Mouse (Mus musculus) layer of hippocampus, postnatal 10 days (tissue): ENCODE data around the gene Crebrf. TPM values are rescaled to one million over a fixed set of nuclear protein-coding genes. Genes with fewer than 3 reads are reported as not detected.

ENCODE experiments used
- DNase-seq, 2 experiments: peaks; one replicate each; pipeline ENCODE4 v3.0.0; 2021; ENCODE audit warnings: low spot score in 2 of 2
- long read RNA-seq: library from polyadenylated mRNA; stranded (forward); transcript quantifications from one replicate; pipeline ENCODE4 v2.0.0, GENCODE M21; 2023
- total RNA-seq, 2 experiments: library from RNA; stranded (reverse); gene quantifications; 2 replicates each; pipeline ENCODE4 v1.2.3; 2021

Gene Crebrf
- total RNA-seq: 10 to 100 TPM; 26.4 to 26.7 TPM
- long read RNA-seq, partial matches to known transcripts: 1 of 1 reads
- long read RNA-seq, other reads (novel, unspliced or antisense): 0 of 1 reads

DNA sequence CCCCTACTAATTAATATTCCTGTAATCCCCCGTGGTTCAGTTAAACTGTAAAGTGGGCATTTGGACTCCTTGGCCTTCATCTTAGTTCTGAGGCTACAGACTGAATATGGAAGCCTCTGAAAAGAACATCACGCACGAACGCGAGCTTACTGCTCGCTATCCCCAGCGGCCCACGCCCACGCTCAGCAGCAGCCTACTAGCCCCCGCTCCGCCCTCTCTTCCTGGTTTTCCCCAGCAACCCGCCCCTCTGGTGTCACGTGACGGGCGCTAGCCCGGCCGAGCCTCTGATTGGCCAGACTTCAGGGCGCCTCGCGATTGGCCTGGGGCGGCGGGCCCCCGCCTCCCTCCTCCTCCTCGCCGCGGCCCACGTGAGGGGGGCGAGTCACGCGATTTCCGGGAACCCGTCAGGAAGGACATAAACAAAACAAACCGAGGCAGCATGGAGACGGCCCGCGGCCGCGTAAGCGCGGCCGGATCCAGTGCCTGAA is at the start of gene Crebrf:
Gene Crebrf, plus strand, starts transcription at position 380 of the 488 bp plus-strand sequence.
- DNase-seq: peak; percentile 98 to 99

DNA sequence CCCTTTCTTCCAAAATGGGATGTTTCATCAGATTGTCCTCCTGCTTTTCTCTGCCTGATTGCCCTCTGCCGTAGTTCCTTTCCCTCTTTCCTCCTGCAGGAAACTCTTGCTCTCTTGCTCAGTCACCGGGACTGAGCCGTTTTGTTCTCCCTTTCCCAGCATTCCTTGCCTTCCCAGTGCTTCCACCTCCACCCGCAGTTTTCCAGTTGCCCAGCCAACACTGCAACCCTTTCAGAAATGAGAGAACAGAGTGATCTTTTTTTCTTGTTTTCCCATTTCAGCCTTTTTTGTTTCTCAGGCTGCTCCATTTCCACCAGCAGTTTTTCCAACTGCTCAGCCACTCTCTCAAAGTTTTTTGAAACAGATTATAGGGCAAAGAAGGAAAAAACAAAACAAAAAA is 44.2 kb upstream of the Crebrf start:
- peak in 1 of 2 experiments; percentile 19 for DNase-seq

DNA sequence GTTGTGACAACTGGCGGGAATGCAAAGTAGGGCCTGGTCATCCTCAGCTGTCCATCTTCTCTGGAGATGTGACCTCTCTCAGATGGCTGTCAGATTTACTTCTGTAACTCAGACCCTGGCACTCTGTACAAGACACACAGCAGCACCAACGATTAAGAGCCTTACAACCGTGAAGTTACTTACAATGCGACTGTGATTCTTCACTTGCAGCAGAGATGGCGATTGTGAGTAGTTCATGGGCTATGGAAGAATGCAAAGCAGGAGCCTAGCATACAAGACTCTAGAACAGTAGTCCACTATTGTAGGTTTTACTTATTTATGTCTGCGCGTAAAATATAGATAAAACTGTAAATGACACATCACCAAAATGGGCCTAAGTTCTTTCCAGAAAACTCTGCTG is 39.6 kb upstream of the Crebrf start:
- DNase-seq: no peak

DNA sequence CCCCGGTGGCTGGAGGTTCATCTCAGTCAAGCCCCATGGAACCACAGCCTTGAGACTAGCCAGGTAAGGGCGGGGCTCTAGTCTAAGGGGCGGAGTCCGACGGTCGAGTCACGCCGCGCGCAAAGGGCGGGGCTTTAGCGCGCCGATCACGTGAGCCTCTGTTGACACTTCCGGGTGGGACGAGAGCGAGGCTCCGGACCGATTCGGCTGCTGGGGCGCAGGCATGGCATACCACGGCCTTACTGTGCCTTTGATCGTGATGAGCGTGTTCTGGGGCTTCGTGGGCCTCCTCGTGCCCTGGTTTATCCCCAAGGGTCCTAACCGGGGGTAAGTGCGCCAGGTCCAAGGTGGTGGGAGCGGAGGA is 39.2 kb upstream of the Crebrf start:
- DNase-seq: peak; percentile 82 to 88

DNA sequence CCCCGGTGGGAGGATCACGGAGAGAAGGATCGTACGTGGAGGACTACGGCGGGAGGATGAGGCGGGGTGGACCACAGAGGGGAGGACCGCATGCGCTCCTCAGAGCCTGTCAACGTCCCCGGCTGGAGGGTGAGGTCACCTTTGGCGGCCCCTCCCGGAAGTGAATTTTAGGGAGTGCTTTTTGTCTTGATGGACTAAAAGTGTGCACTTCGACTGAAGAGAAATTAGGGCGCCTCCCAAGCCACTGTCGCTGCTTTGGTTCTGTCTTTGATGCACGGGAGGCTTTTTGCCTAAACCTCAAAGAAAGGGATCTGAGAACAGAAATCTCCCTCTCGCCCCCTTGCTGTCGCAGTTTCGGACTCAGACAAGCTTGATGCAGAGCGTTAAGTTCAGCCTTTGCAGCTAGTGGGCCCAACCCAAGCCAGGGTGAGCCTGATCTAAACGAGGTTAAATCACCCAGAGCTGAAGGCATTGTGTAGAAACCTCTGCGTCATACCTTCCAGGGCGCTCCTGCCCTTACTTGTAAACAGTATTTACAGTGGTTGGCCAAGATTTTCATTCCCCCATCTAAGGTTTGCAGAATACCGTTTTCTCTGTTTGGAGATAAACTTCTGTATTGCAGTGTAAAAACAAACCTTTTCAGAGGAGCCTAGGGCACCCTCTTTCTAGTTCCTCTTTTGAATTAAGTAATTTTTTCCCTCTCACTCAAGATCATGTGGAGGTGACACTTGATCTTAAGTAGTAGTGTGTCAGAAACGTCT is 38.7 kb upstream of the Crebrf start:
- no peak for DNase-seq

DNA sequence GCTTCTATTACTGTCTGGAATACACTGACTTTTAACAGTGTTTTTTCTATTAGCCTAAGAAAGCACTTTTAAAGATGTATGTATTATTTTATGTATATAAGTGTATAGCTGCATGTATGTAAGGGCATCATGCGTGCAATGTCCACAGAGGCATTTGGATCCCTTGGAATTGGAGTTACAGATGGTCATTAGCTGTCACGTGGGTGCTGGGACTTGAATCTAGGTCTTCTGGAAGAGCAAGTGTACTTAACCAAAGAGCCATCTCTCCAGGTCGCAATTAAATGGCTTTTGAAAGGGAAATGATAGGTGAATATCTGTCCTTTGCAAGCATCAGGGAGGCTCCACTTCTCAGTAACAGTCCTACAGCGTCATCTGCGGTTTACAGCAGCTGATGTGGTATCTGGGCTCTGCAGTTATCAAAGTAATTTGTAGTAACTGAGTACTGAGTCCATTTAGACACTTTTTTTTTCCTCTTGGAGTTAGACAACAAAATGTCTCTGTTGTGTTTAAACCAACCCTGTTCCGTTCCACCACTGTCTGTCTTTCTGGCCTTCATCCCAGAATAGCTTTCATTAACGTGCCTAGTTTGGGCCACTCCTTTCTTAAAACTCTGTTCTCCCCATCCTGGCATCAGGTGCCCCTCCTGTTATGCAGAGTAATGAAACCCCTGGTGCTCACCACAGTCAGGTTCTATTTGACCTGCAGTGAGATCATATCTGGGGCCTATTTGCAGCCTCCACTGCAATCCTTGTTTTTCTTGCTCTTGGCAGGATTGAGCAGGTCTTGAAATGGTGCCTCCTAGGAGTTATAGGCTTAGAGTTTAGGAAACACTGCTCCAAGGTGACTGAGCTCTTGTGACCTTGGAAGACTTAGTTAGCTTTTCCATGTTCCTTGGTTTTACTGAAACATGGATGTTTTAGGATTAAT is 37.5 kb upstream of the Crebrf start:
- no peak for DNase-seq

DNA sequence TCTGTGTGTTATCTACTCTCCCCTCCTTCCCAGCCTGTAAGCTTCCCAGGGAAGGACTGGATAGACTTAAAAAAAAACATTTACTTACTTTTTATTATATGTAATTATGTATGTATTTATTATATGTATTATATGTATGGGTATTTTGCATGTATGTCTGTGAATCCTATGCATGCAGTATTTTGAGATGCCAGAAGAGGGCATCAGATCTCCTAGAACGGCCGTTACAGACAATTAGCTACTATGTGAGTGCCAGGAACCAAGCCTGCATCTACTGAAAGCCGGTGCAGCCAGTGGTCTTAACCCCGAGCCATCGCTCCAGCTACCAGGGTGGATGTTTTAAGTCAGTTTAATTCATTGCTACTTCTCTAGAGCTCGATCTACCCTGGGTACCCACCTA is 34.2 kb upstream of the Crebrf start:
- DNase-seq: no peak

DNA sequence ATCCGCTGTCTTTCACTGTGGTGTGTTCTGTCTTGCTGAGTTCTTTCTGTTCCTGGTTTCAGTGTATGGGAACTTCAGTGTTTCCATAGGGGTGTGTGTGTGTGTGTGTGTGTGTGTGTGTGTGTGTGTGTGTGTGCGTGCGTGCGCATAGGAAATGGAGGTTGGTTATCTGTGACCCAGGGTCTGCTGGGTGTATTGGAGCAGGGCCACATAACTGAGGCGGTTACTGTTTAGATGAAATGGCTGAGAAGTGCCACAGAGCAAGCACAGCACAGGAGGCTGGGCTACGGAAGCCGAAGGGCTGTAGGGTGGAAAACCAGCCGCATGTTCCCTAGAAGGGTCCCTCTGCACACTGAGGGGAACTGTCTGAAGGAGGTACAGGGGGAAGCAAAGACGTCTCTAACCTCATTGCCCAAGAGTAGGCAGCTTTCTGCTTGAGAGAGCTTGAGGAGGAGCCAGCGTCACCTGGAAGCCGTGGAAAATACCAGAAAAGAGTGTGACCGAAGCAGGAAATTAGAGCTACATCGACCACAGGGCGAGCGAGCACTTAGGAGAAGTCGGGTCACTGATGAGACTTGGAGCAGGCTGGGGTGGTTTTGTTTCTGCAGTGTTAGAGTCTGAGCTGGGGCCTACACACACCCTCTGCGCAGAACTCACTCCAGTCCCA is 29.0 kb upstream of the Crebrf start:
- no peak for DNase-seq

DNA sequence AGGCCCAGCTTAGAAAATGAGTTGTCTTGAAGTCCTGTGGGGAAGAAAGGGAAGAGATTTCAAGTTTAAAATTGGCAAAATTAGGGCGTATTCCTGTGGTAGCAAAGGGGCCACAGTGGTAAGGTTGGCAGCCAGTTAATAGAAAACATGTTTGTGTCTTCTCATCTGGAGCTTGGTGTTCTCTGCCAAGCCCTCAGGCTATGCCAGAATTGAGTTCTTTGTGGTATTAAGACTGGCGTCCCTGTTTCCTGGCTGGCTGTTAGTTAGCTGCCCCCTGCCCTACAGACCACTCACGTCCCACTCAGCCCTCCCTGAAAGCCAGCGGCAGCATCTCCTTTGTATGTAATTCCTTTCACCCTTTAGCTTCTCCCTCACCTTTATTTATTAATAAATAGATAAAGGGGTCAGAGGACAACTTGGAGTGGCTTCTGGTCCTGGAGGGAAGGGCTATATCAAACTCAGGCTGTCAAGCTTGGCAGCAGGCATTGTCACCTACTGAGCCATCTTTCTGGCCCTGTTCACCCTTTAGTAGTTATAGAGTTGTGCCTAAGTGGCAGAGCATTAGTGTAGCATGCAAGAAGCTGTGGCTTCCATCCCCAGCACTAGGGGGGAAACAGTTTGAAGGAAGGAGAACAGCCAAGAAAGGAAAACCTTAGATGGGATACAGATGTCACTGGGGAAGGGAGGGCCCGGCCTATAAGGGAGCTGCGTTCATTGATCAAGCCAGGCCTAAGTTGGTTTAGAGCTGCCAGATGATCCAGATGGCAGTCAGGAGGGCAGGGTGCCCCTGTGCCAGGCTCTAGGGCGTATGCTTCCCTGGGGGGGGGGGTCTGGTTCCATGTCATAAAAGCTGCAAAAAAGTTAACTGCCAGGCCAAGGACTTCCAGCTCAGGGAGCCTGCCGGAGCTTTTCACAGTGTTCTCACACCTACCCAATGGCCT is 26.4 kb upstream of the Crebrf start:
- peak; percentile 51 to 62 for DNase-seq

DNA sequence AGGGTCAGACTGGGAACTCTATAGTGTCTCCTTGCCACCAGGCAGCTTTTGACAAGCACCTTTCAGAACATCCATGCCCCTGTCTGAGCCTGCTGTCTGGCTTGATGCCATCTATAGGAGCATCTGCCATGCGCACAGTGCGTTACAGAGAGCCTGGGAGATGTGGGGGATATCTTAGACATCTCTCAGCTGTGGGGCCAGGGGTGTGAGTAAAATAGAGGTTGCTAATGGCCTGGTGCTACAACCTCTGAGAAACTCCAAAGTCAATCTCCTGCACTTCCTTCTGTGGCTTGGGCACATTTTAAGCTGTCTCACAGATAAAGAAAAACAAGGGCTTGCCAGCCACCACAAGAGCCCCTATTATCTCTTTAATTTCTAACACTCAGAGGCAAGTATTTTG is 25.6 kb upstream of the Crebrf start:
- DNase-seq: no peak

DNA sequence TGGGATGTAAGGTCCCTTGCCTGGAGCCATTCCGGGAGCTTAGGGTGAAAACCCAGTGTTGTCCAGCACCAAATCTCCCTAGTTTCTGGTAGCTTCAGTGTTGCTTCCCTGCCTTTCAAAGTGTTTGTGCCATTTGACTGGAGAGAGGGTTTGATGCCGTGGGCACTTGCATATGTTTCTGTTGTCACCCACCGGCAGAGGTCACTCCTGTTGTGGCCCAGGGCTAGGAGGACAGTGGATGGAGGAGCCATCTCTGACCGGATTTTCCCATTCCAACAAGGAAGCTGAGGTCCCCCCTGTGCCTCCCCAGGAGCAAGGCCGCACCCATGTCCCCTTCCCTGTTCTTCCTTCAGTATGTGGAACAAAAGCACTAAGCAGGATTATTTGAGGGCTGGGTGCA is 25.2 kb upstream of the Crebrf start:
- no peak for DNase-seq

DNA sequence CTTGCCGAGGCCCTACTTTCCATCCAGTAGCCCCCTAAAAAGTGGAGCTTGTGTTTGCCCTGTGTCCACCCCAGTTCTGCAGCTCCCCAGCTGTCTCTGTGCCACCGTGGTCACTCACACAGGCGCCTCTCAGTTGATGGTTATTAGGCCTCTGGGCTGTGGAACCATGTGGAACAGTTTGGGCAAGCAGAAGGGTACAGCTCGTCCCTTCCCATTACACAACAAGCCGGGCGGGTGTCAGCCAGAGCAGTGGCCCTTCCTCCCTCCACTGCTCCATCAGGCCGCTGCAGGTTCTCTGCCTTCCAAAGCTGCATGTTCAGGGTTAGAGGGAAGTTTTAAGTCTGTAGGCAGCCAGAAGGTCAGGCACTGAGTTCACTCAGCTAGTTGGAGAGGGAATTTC is 24.3 kb upstream of the Crebrf start:
- DNase-seq: peak in 1 of 2 experiments; percentile 27

DNA sequence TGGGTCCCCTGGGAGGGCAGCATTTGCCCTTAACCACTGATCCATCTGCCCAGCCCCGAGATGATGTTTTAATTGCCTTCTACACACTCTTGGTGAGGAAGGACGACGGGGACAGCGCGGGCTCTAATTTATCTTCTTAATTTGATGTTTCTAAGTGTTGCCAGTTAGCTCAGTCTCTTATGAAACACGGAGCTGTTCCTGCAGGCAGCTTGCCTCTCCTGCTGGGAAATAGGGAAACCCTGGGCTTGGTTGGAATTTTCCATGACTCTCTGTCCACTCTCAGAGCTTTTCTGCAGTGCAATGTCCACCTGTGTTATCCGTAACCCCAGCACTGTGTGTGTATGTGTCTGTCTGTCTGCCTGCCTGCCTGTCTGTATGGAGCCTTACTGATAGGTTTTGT is 22.0 kb upstream of the Crebrf start:
- DNase-seq: no peak

DNA sequence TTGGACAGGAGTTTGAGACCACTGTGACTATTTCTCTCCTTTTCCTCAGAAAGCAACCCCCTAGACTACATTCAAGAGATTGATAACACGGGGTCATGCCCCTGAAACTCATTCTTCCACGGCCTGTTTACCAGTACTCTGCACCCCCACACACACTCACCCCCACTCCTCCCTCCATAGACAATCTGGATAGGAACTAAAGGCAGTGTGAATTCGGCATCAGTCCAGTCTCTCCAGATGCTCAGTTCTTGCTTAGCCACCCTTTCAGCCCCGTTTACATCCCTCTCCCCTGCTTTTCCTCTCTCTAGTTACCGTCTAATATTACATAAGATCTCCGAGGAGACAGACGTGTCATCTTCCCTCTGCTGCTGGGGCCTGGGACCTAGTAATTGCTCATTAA is 21.3 kb upstream of the Crebrf start:
- DNase-seq: peak in 1 of 2 experiments; percentile 24

DNA sequence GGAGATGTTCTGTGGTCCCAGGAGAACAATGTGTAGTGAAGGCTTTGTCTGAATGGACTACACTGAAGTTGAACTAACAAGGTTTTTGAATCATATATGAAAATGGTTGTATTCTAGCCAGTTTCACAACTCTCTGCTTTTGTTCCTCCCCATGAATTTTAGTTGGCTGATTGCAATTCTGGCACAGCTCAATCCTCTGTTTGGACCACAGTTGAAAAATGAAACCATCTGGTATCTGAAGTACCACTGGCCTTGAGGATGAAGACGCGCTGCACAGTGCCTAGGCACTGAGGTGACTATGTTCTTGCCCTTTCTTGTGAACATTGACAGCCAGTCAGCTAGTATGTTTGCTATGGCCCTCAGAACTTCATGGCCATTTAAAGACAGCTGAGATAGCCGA is 20.3 kb upstream of the Crebrf start:
- DNase-seq: no peak

DNA sequence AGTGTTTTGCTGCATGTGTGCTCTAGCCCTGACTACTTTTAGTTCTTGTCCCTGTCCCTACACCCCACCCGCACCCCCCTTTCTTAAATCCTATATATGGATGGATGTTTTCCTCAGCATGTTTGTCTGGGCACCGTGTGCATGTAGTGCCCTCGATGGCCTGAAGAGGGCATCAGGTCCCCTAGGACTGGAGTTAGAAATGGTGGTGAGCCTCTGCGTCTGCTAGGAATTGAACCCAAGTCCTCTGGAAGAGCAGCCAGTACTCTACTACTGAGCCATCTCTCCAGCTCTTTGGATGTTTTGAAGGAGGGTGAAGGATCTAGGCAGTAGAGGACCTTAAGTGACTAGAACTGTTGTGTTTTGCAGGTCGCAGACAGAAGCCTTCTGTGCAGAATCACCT is 16.6 kb upstream of the Crebrf start:
- no peak for DNase-seq

DNA sequence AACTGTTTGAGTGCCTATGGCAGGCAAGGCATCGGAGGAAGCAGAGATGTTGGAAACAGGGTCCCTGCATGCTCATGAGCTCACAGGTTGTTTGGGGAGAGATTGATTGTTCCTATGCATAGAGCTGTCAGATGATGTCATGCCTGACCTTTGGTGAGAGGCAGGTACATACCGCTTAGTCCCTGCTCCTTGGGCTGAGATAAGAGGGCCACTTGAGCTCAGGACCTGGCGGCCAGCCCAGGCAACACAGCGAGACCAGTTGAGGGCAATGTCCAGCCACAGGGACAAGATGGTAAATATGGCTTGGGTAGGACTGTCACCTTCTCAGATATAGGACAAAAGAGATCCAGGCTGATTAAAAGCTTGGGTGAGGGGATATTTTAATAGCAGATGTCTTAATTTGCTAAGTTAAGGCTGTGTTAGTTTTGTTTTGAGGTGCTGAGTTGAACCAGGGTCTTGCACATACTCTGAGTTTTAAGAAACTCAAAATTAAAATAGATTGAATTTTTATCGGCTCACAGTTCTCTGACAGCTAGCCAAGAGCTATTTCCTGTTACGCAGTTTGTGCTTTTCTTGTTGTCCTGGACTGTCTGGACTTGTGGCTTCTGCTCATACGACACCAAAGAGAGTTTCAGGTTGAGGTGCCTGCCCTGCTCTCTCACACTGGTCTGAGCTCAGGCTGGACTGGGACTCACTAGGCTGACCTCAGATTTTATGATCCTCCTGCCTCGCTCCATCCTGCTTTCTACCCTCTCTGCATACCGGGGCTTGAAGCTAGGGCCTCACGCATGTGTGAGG is 15.4 kb upstream of the Crebrf start:
- DNase-seq: no peak

DNA sequence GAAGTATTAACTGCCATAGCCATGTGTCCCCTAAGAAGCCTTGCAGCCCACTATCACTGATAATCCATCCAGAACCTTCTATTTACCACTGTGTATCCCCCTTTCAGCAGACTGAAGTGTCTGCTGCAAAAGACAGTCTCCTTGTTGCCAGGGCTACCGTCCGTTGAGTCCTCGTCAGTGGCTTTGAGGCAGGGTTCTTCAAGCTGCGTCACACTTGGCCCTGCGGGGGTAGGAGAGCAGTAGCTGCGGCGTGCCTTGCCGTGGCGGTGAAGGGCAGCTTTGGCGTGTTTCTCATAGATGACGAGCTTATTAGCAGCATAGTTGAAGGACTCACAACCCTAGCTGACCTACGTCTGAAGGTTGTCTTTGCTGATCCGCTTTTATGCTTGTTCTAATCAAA is 13.9 kb upstream of the Crebrf start:
- DNase-seq: no peak

DNA sequence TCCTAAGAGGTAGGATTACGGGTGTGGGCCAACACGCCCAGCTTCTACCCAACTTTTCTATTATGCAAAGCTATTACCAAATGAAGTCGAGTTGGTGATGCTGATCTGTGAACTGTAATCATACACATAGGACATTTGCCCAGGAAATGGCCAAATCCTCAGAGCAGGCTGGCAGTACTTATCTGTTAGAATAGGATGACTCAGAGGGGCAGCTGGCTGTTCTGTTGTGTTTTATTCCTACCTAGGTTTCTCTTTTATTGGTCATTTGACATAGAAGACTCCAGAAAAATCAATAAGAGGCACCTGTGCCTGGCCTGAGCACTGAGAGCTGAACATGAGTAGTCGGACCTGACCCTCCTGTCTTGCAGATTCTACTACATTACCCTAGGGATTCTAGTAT is 12.8 kb upstream of the Crebrf start:
- no peak for DNase-seq

DNA sequence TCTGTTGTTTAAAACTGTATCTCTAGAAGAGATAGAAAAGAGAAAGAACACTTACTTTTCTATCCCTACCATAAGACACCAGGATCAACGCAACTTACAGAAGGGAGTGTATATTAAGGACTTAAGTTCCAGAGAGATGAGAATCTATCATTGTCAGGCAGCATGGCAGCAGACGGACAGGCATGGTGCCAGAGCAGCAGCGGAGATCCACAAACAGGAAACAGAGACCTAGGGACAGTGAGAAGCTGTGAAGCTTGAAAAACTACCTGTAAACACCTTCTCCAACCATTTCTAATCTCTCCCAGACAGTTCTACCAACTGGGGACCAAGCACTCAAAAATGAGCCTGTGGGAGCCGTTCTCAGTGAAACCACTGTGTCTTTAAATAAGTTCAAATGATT is 11.8 kb upstream of the Crebrf start:
- DNase-seq: no peak
